Mouse (Mus musculus) liver, embryonic 12.5 days (tissue): ENCODE data around the gene Clcnka. TPM values are rescaled to one million over a fixed set of nuclear protein-coding genes. Genes with fewer than 3 reads are reported as not detected.

Experiments used
- ATAC-seq: fragments of 200-750 bp; cut with Nextera tagmentation; 2 replicates; pipeline ENCODE4 v1.8.0; 2017; ENCODE audit warnings: moderate number of reproducible peaks, mild to moderate bottlenecking, moderate library complexity
- H3K27ac ChIP-seq: fragments of 300-500 bp; sonication (generic); 2 replicates; pipeline ENCODE4 v1.5.1; 2016; ENCODE audit warnings: mild to moderate bottlenecking
- H3K27me3 ChIP-seq: fragments of 300-500 bp; sonication (generic); replicated peaks from 2 replicates; pipeline ENCODE4 v1.6.1; 2016; ENCODE audit warnings: mild to moderate bottlenecking, moderate library complexity
- H3K36me3 ChIP-seq: fragments of 300-500 bp; sonication (generic); 2 replicates; pipeline ENCODE4 v1.6.1; 2016; ENCODE audit warnings: mild to moderate bottlenecking, moderate library complexity
- H3K4me1 ChIP-seq: fragments of 300-500 bp; sonication (generic); 2 replicates; pipeline ENCODE4 v1.6.1; 2016
- H3K4me2 ChIP-seq: fragments of 300-500 bp; sonication (generic); 2 replicates; pipeline ENCODE4 v1.6.1; 2016; ENCODE audit warnings: mild to moderate bottlenecking, moderate library complexity
- H3K4me3 ChIP-seq: fragments of 300-500 bp; sonication (generic); 2 replicates; pipeline ENCODE4 v1.5.1; 2016; ENCODE audit warnings: mild to moderate bottlenecking, moderate library complexity
- H3K9ac ChIP-seq: fragments of 300-500 bp; sonication (generic); 2 replicates; pipeline ENCODE4 v1.6.1; 2016; ENCODE audit warnings: mild to moderate bottlenecking, moderate library complexity
- H3K9me3 ChIP-seq: fragments of 300-500 bp; sonication (generic); replicated peaks from 2 replicates; pipeline ENCODE4 v1.6.1; 2016; ENCODE audit warnings: mild to moderate bottlenecking, moderate library complexity
- WGBS: fragments of 180-500 bp; shearing (Covaris S2); methylation state at CpG from one replicate; pipeline ENCODE4 v1.1.7; 2016; ENCODE audit not compliant: insufficient replicate concordance; 5-methylcytosine and 5-hydroxymethylcytosine counted together
- microRNA-seq: library from miRNA; unstranded; fragments of <30 nt; microRNA quantifications from one replicate; pipeline ENCODE4, GENCODE M21; 2017
- polyA plus RNA-seq: library from polyadenylated mRNA; unstranded; fragments of >200 nt; fragmentation: Nextera tagmentation; extraction: Ambion mirVana; gene quantifications from 2 replicates; pipeline ENCODE4 v1.2.1, GENCODE M21; 2016

Gene Clcnka
- polyA plus RNA-seq, 1 experiment from 2014 or later, result not detected

GRCm38 (mm10) chr4:141338853-141339252 lies 59.7 kb downstream of the Clcnka start:
- Histone ChIP-seq H3K9me3 (no peaks in the 10 kb centered on the region), H3K4me2 (no peak overlapping the region), H3K27me3 (peaks cover 52% of the 10 kb centered on the region), H3K9ac (no peak overlapping the region), H3K4me3 (no peak overlapping the region), H3K27ac (no peak overlapping the region), H3K4me1 (peaks cover 8% of the 10 kb centered on the region; the same call in 1 of the 2 replicates), H3K36me3 (no peaks in the 10 kb centered on the region)
- no peak for ATAC-seq
- WGBS, result 0% methylated on average over 1 of the region's 1 CpGs

- Histone ChIP-seq H3K27me3 (peaks cover 55% of the 10 kb centered on the region), H3K36me3 (no peaks in the 10 kb centered on the region), H3K4me2 (no peak overlapping the region), H3K9ac (no peak overlapping the region), H3K4me3 (no peak overlapping the region), H3K9me3 (no peaks in the 10 kb centered on the region), H3K27ac (no peak overlapping the region), H3K4me1 (peaks cover 8% of the 10 kb centered on the region; the same call in 1 of the 2 replicates)
- ATAC-seq, result no peak
- 50% methylated on average over 6 of the region's 6 CpGs for WGBS
Measured at GRCm38 (mm10) chr4:141337986-141338385, 60.5 kb downstream of the Clcnka start.

DNA sequence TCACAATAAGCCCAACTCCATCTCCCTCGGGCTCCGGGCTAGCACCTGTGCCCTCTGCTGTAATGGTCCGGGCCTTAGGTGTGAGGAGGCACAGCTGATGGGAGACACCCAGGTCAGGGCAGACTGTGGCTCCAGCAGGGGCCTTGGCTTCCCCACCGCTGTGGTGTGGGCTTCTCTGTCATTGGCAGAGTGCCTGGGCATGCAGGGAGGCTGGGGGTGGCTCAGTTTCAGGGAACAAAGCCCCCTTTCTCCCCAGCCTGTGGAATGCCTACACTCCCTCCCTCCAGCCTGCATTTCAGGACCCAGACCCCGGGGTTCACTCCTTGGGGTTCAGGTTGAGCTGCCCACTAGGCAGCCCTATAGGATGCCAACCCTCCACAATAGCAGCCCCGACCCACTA lies 62.3 kb downstream of the Clcnka start:
- Histone ChIP-seq H3K9ac (no peak overlapping the region), H3K4me3 (no peak overlapping the region), H3K4me2 (no peak overlapping the region), H3K36me3 (no peaks in the 10 kb centered on the region), H3K4me1 (peaks cover 8% of the 10 kb centered on the region; the same call in 1 of the 2 replicates), H3K27ac (no peak overlapping the region), H3K27me3 (peaks cover 61% of the 10 kb centered on the region), H3K9me3 (no peaks in the 10 kb centered on the region)
- 72% methylated on average over 6 of the region's 6 CpGs for WGBS
- ATAC-seq, result no peak

DNA sequence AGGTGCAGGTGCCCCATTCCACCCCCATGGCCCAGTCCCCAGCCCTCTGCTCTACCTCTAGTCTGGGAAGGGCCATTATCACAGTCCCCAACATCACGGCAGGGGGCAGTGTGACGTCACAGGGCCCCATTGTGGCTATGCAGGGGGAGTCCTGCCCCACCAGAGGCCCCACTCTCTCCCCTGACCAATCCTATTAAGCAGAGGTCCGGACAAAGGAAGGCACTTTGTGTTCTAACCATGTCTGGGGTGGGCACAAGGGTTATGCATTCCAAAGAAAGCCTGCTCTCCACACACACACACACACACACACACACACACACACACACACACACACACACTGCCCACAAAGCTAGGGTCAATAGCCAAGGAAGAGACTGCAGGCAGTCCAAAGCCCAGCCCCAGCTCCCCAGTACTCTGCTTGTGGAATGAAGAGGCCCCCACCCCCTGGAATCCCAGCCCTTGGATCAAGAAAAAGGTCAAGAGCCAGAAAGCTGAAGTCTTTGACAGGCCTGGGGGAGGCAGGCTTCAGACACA lies 63.2 kb downstream of the Clcnka start:
- no peak for ATAC-seq
- no peak overlapping the region for H3K4me3 ChIP-seq
- H3K4me1 ChIP-seq, result peaks cover 8% of the 10 kb centered on the region; the same call in 1 of the 2 replicates
- H3K4me2 ChIP-seq, result no peak overlapping the region
- no peaks in the 10 kb centered on the region for H3K36me3 ChIP-seq
- no peaks in the 10 kb centered on the region for H3K9me3 ChIP-seq
- H3K27me3 ChIP-seq, result peaks cover 56% of the 10 kb centered on the region
- no peak overlapping the region for H3K9ac ChIP-seq
- H3K27ac ChIP-seq, result no peak overlapping the region
- WGBS, result 25% methylated on average over 3 of the region's 3 CpGs

DNA sequence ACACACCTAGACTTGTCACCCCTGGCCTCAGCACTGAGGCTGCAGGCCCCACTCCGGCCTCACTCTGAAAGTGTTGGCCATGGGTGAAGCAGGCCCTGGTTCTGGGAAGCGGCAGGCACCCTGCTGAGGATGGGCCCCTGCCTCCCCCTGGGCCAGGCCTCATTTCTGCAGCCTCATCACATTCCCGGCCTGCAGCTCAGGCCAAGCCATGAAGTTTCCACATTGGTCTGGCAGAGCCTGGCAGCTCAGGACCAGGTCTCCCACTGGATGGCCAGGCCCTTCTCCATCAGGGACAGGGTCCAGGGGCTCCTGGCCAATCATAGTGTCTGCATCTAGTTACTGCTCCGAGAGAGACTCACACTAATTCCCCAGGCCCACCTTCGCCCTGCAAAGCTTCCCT lies 63.8 kb downstream of the Clcnka start:
- no peaks in the 10 kb centered on the region for H3K9me3 ChIP-seq
- 62% methylated on average over 5 of the region's 5 CpGs for WGBS
- peaks cover 50% of the 10 kb centered on the region for H3K27me3 ChIP-seq
- no peak overlapping the region for H3K4me2 ChIP-seq
- no peak overlapping the region for H3K27ac ChIP-seq
- peaks cover 8% of the 10 kb centered on the region; the same call in 1 of the 2 replicates for H3K4me1 ChIP-seq
- no peak overlapping the region for H3K9ac ChIP-seq
- ATAC-seq, result no peak
- no peak overlapping the region for H3K4me3 ChIP-seq
- H3K36me3 ChIP-seq, result no peaks in the 10 kb centered on the region

Small RNA genes within 50 kb of the gene (microRNA-seq; reads per million reads assigned to microRNA genes)
- gene Gm25690, result not detected

Other genes starting within 250 kb of the Clcnka start
- 3.3 and 3.5 TPM in 2 replicates for gene Rsg1, start 184.8 kb downstream of the Clcnka start, polyA plus RNA-seq
- 1.9 and 2.4 TPM in 2 replicates for gene Arhgef19, start 159.2 kb downstream of the Clcnka start, polyA plus RNA-seq
- gene Epha2, start 97.5 kb downstream of the Clcnka start, polyA plus RNA-seq, result 2.1 TPM in 2 replicates
- 0.08 and 0.13 TPM in 2 replicates for gene Fam131c, start 30.5 kb downstream of the Clcnka start, polyA plus RNA-seq
- gene Clcnkb, start 17.3 kb upstream of the Clcnka start, polyA plus RNA-seq, result not detected in 2 replicates
- 0.04 and 0.08 TPM in 2 replicates for gene Hspb7, start 22.1 kb upstream of the Clcnka start, polyA plus RNA-seq
- not detected in 2 replicates for gene Srarp, start 37.4 kb upstream of the Clcnka start, polyA plus RNA-seq
- 15.6 and 16.8 TPM in 2 replicates for gene Zbtb17, start 45.9 kb upstream of the Clcnka start, polyA plus RNA-seq
- 9.1 and 9.2 TPM in 2 replicates for gene Spen, start 139.9 kb upstream of the Clcnka start, polyA plus RNA-seq
- 4.0 and 5.3 TPM in 2 replicates for gene Fblim1, start 207.4 kb upstream of the Clcnka start, polyA plus RNA-seq
- 3.2 and 3.6 TPM in 2 replicates for gene Tmem82, start 219.9 kb upstream of the Clcnka start, polyA plus RNA-seq
- not detected in 2 replicates for gene Slc25a34, start 225.1 kb upstream of the Clcnka start, polyA plus RNA-seq